Mouse (Mus musculus) lung, postnatal 36 days (tissue): ENCODE data around the gene Ahdc1.

Source experiments
- DNase-seq: peaks from one replicate; pipeline ENCODE4 v3.0.0; 2022; ENCODE audit warnings: mixed read lengths

Ahdc1 gene

GRCm38 (mm10) chr4:133040241-133040904, 29.3 kb downstream of the Ahdc1 start:
- DNase-seq, result no peak

- DNase-seq, result no peak
Observed at GRCm38 (mm10) chr4:133042244-133042643, 31.2 kb downstream of the Ahdc1 start.

GRCm38 (mm10) chr4:133042651-133043635, 31.9 kb downstream of the Ahdc1 start:
- no peak for DNase-seq

GRCm38 (mm10) chr4:133043798-133044646, 33.0 kb downstream of the Ahdc1 start:
- peak; percentile 64 for DNase-seq

GRCm38 (mm10) chr4:133044647-133045094, 33.6 kb downstream of the Ahdc1 start:
- DNase-seq, result no peak

- DNase-seq, result peak; percentile 82
Observed at GRCm38 (mm10) chr4:133045771-133046474, 34.9 kb downstream of the Ahdc1 start.

DNA sequence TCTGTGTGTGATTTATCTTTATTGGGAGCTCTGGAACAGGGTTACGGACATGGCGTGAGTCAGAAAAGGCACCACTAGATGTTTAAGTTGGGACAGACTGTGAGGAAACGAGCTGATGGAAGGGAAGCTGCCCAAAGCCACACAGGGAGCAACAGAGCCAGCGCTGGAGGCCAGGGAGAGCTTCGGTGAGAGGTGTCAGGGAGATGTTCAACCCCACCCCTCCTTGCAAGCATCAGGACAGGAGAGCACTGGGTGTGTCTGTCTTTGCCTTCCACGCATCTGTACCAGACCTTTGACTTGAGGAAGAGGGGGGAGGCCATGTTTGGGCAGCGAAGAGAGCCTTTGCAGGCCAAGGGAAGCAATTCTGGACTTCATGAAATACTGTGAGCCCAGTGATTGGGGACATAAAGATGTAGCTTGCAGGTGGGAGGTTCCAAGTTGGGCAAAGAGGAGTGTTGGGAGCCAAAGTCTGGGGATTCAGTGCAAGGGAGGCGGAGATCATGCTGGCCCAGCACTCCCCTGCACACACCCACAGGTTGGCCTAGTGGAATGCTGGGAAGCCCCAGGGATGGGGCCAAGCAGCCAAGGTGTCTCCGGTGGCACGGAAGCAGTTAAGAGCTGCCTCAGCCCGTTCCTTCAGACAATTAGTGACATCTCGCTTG, 35.8 kb downstream of the Ahdc1 start:
- DNase-seq, result no peak

DNA sequence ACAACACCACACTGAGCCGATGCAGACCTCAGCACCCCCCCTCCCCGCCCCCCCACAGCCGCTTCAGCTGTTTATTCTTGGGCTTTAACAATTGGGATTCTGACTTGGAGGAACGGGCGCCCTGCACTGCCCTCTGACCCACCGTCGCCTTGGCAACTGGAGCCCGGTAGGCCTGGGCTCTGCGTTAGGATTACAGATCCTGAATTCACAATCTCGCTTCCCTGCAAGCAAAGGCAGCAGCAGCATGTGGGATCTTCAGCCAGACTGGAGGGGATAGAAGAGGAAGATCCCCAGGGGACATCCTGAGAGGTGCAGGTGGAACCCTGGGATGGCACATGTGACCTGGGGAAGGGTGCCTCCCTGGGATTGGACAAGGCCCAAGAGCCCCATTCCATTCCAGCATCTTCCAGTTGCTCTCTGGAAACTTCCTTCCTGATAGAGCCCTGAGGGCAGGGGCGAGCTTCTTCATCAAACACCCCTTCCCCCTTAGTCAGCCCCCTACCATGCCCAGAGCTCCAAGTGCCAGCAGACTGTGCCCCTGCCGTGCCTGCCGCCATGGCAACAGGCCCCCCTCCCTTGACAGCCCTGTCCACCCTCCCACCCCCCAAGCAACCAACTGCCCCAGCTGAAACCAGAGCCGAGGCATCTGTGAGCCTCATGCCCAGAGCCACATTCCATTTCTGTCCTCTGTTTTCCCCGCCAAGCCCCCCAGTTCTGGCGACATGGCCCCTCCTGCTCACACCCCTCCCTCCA, 36.5 kb downstream of the Ahdc1 start:
- DNase-seq, result no peak

DNA sequence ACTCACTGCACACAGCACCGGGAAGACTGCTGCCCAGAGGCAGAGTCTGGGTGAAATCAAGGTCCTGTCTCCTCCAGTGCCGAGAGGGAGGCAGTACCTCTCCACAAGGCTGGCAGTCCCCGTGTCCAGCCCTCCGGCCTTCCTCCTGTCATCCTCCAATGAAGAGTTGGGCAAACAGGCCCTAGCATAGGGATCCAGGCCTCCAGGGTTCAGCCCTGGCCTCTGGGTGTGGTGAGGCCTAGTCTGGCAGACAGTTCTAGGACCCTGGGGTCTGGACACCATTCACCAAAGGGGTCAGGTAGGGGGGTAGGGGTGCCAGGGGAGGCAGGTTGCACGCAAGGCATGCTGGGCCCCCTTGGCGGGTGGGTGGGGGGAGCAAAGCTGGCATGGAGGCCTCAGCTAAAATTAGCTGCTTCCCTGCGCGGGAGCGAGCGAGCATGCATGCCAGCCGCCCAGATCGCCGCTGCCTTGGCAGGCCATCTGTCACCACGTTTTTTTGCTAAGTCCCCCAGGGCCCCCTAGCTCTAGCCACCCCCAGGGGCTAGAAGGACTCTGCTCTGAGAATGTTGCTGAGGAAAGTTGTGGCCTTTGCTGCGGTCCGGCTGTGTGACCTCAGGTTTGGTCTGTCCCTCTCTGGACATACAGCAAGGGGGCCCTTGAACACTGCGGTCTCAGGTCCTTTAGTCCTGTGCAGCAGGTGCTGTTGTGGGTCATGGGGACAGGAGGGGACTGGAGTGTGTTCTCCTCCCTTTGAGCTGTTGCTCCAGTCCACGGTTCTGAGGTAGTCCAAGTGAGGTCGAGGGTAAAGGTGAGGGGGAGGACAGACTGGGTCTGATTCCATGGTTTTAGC, 38.2 kb downstream of the Ahdc1 start:
- DNase-seq, result no peak

DNA sequence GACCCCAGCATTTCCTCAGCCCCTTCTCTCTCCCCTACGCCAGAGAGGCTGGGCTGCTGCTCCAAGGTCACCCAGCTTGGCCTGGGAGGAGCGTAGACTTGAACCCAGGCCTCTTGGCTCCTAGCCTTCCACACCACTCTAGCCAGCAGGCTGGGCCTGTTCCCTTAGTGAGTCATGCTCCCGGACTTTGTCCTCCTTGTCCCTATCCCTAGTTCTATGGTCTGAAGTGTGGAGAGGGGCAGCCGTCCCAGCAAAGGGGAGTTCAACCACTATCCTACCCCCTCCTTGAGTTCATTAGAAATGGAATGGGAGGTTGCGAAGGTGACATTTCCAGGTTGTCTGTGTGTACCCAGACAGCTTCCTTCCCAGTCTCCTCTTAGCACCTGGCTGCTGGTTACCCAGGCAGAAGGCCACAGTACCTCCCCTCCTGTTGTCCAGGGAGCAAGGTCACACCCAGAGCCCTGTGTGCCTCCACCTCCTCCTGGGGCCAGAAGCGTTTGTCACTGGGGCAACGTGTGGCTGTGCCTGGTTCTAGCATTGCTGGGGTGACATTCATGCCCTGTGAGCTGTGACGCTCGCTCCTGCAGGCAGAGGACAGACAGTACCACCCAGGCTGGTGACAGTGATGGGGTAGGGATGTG, 39.3 kb downstream of the Ahdc1 start:
- no peak for DNase-seq

DNA sequence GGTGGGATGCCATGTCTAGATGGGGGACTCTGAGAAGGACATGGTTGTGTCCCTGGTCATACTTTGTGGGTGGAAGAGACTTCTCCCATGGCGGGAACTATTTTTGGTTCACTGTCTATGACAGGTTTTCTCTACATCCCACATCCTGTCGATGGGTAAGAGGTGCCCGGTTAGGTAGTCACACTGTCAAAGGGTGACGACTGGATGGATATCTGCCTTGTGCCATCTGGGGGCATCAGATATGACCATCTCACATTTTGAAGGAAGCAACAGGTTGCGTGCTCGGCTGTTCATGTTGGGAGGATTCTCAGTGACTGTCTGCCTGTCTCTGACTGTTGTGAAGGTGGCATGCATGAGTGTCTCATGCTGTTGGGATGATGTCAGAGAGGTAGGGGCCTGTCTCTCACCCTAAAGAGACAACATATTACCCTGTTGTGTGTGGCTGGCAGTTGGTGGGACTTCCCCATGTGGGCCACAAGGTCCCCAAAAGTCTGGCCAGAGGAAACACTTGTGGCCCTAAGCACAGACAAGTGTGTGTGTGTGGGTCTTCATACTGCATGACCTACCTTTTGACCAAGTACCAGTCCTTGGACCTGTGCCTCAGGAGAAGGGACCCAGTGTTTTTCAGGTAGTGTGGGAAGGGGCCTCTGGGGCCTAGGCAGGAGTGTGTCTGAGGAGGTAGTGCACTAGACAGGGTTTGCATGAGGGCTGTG, 39.9 kb downstream of the Ahdc1 start:
- no peak for DNase-seq

GRCm38 (mm10) chr4:133051550-133051865, 40.4 kb downstream of the Ahdc1 start:
- no peak for DNase-seq

DNA sequence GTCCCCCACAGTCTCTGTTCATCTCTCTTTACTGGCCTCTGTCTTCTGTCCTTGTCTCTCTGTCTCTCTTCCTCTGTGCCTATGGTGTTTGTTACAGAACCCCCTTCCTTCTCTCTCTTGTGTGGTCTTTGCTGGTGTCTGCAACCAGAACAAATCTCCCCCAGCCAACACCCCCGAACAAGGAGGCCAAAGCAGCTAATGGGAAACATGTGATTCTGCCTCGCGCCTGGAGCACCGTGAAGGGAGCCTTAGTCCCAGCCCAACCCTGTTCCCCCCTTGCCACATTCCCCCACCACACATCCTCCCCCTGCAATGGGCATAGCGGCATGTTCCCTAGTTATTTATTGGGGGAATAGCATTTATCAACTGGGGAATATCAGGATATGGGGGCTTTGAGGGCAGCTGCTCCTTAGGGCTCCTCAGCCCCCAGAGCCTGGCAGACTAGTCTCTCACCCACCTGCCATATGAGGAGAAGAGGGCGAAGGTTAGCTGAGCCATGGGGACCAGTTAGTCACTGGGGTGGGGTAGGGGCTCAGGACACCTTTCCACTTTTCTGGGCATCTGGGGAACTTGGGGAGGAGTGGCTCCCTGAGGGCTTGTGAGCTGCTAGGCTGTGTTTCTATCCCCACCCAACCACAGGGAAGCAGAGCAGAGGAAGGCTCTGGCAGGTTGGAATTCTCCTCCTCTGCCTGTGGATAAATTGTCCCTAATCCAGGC, 41.1 kb downstream of the Ahdc1 start:
- DNase-seq, result no peak

DNA sequence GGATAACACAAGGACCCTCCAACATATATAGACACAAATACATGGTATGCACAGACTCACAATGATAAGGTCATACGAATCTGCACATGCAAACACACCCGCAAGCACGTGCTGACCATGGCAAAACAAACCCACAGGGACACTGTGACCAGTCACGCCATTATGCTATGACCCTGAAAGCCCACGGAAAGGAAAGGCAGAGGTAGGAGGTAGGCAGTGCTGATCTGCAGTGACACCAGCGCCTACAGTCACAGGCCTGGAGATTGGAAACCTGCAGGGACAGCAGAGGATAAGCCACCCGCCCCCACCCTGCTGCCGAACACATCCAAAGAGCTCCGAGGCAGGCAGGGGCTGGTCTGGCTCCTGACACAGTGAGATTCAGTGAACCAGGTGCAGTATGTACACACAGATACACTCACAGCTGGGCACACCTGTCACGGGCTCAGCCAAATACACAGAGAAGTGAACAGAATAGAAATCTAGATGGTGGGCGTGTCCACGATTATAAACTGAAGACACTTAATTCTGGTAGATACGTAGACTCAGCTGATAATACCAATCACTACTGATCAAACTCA, 42.0 kb downstream of the Ahdc1 start:
- no peak for DNase-seq

DNA sequence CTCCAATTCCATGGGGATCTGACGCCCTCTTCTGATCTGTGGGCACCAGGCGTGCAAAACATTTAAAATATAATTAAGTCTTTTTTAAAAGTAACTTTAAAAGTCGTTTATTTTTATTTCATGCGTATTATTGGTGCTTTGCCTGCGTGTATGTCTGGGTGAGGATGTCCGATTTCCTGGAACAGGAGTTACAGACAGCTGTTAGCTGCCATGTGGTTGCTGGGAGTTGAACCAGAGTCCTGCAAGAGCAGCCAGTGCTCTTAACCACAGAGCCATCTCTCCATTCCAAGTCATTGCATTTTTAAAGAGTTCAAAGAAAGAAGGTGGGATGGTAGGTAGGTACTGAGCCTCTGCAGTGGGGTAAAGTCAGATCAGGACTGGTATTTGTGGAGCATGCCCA, 43.5 kb downstream of the Ahdc1 start:
- no peak for DNase-seq

GRCm38 (mm10) chr4:133055163-133055951, 44.3 kb downstream of the Ahdc1 start:
- DNase-seq, result no peak
